Mouse (Mus musculus) natural killer cell, adult 2 months (primary cell): ENCODE results near the gene Atp6v1f.

Source experiments
- DNase-seq, 2 experiments: peaks; one replicate each; pipeline ENCODE4 v3.0.0; 2022; ENCODE audit warnings: low spot score in 2 of 2

Atp6v1f gene

DNA sequence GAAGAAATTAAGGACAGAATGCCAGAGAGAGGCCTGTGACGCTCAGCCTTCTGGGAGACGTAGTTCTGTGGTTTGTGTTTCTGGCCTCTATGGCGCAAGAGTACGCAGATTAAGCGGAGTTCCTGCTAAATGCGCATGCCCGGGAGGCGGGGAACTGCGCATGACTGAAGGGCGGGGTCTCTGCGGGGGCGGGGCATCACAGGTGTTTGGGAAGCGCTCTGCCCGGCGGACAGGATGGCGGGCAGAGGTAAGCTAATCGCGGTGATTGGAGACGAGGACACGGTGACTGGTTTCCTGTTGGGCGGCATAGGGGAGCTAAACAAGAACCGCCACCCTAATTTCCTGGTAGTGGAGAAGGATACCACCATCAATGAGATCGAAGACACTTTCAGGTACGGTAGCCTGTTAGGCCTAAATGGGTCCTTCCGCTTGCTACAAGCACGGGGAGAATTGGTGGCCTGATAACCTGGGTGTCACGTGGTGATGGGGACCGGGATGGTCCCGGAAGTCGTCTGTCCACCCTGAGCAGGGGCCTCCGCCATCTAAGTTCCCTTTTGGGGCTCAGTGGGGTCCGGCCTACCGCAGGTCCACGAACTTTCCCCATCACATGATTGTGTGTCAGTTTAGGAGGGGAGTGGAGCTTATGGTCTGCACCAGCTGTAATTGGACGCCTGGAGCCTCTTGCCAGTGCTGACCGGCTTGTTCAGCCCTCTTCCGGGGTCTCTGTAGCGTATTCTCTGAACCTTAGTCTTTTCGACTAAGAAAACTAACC is at the start of gene Atp6v1f:
Gene Atp6v1f, plus strand, starts transcription at position 136 of the 772 bp plus-strand sequence.
- DNase-seq: peak; percentile 90 to 93

DNA sequence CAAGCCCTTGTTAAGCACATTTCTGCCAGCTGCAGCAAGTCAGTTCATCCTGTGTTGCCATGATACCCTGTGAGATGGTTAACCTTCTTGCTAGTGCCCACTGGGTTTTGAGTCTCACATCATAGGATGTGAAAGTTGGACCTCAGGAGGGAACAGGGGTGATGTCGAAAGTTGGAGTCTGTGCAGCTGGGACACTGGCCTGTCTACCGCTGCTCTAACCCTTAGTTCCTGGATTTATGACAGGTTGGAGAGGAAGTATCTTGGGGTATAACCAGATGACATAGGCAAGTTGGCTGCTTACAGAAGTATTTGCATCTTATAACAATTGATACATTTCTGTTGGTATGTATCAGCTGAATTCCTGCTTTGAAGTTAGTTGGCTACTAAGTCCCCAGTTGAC is 46.9 kb upstream of the Atp6v1f start:
- no peak for DNase-seq

DNA sequence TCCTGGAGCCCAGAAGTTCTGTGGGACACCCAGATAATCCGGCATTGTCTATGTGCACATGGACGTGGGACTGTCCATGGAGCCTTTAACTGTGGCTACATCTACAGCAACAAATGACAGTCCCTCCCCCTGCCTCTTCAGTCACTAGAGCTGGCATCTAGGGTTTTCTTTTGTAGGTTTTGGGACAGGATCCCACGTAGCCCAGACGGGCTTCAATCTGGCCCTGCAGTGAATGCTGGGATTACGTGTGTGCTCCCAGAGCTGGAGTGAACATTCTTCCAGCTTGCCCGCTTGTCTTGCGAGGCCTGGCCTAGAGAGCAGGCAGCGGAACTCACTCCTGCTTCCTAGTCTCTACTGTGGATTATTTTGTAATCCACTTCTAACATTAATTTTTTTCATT is 42.4 kb upstream of the Atp6v1f start:
- no peak for DNase-seq

DNA sequence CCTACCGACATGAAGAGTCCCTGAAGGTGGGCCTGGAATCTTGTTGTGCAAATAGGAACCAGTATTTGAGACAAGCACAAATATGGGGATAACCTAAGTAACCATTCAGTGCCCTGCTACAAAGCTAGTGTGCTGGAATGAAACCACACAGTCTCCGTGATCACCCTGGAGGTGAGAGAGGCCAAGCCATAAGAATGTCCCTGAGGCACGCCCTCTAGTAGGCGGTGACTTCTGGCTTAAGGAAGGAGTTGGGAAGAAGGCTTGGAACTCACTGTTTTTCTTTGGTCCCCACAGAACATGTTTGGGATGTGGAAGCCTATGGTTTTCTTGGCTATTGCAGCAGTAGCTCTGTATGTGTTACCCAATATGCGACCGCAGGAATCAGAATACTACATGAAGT is 41.2 kb upstream of the Atp6v1f start:
- DNase-seq: no peak

DNA sequence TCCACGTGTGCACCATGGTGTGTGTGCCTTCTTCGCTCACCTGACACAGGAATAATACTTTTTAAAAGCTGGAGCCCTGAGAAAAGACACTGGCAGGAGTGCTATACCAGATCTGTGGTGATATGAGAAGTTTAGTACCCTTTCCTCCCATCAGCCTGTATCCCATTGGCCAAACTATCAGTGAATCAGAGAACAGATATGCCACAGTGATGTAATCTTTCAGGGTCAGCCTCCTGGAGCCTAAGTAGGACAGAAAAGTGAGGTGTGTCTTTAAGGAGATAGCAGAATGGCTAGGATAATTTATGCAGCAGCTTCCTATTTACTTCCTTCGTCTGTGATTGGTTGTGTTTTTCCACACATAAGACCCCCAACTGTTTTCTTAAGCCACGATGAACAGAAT is 39.3 kb upstream of the Atp6v1f start:
- DNase-seq: no peak

DNA sequence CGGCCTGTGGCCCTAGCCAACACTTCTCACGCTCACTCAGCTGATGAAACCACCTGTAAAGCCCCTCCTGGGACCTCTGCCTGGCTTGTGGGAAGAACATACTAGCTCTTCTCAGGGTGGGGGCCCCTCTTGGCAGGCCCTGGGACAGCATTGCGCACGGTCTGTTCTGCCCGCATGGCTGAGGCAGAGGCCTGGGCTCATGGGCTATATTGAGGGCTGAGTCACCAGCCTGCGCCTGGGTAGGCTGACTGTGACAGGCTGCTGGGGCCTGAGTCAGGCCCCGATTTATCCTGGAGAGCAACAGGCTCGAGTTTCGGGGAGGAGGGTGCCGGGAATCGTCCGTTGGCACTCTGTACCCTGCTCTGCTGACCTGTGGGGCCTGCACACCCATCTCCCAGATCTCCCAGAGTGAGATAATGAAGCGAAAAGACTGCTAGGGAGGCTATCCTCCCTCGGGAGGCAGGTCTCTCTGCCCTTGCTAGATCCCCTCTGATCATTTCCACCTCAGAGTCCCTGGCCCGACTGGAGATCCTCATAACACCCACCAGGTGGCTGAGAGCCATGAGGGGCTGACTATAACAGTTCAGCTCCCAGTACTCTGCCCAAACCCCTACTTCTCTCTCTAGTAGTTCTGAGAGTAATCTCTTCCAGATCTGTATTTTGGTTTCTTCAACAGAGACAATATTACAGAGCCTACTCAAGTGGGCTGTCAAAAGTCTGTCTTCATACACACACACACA is 36.7 kb upstream of the Atp6v1f start:
- DNase-seq: no peak

DNA sequence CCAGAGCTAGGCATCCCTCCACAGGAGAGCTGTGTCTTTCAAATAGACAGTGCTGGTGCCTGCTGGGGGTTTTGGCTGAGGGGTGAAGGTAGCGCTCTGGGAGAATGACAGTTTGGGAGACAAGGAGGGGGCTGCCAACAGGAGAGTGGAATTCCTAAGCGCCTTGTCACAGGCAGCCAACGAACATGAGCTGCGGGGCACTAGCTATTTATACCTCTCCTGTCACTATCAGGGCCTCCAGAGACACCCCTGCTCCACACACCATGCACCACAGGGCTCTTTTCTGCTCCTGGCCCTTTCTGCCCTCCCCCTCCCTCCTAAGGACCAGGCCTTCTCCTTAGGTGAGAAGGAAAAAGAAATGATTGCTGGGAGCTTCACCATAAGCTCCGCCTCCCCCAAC is 36.0 kb upstream of the Atp6v1f start:
- no peak for DNase-seq

DNA sequence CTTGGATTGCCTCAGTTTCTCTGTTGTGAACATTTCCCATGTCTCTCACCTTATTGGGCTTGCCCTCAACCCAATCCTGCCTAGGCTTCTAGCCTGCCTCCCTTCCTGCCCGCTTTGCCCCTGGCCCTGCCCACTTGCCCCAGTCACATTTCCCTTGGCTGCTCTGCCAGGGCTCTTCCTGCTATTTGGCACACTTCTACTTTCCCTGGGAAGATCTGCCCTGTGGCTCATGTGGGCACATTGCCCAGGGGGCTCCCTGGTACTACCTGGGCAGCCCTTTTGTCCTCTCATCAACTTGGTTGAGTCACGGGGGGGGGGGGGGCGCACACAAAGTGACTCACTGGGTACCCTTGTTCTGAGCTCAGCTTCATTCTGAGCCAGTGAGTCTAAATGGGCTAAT is 35.4 kb upstream of the Atp6v1f start:
- no peak for DNase-seq

DNA sequence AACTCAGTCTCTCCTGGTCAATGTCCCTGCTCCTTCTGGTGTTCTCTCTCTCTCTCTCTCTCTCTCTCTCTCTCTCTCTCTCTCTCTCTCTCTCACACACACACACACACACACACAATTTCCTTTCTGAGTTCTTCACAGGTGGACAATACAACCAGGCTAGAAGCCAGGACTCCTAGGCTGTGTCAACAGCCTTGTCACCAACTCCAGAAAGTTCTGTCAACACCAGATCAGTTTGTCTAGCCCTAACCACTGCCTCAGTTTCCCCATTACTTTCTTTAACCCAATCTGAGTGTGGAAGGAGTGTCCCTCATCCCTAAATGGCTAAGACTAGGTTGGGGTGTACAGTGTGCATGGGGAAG is 34.9 kb upstream of the Atp6v1f start:
- no peak for DNase-seq

DNA sequence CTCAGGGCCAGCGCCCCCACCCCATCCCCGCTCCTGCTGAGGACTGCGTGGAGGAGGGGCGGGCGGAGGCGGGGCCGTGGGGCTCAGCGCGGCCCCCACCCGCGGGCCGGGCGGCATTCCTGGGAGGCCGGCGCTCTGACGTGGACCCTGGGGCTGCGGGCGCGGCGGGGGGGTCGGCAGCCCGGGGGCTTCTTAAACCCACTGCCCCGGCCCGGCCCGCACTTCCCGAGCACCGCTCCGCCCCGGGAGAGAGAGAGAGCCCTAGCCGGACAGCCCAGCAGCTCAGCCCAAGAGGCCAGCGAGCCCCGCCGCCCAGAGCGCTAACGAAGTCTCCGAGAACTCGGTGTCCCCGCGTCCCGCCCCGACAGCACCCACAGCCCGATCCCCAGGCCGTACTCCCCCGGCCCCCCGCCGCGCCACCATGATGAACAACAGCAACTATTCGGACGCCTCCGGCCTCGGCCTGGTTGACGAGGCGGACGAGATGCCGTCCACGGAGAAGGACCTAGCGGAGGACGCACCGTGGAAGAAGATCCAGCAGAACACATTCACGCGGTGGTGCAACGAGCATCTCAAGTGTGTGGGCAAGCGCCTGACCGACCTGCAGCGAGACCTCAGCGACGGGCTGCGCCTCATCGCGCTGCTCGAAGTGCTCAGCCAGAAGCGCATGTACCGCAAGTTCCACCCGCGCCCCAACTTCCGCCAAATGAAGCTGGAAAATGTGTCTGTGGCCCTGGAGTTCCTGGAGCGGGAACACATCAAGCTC is 34.3 kb upstream of the Atp6v1f start, which contains the start of gene Flnc:
Gene Flnc, plus strand, starts transcription at position 219 of the 766 bp plus-strand sequence.
- DNase-seq: peak; percentile 4 to 7

DNA sequence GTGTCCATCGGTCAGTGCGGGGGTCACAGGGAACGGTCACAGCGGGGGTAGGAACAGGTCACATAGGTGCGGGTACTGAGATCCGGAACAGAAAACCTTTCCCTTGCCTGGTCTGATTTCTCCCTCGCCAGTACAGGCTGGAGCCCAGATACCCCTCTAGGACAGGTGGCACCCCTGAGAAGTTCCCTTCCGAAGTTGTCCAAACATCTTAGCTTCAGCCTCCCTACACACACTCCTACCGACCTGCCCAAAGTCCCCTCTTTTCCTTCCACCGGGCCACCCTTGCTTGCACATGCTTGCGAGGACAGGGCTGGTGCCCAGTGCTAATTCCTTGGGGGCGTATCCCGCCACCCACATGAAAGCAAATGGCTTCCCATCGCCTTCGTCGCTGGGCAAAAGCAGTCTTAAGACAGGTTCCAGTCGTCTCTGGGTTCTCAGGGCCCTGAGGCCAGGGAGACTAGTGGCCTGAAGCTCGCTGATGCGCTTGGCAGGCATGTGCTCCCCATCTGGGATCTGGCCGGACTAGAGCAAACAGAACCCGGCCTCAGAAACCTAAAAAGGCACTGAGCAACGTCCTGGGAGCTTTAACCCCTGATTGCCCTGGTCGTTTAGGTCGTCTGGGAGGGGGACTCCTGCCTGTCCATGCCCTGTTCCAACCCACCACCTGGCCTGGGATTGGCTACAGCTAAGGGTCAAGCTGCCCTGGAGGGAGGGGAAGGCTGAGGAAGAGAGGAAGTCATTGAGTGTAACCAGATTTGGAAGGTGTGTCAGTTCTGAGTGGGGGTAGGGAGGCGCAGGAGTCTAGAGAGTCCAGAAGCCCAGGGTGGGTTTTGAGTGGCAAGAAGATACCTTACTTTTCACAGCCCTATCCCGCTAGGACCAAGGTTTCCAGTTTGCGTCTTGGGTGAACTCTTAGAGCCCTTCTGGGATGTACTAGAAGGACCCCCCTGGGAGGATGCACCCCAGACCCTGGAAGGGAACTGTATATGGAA is 33.4 kb upstream of the Atp6v1f start:
- DNase-seq: no peak

DNA sequence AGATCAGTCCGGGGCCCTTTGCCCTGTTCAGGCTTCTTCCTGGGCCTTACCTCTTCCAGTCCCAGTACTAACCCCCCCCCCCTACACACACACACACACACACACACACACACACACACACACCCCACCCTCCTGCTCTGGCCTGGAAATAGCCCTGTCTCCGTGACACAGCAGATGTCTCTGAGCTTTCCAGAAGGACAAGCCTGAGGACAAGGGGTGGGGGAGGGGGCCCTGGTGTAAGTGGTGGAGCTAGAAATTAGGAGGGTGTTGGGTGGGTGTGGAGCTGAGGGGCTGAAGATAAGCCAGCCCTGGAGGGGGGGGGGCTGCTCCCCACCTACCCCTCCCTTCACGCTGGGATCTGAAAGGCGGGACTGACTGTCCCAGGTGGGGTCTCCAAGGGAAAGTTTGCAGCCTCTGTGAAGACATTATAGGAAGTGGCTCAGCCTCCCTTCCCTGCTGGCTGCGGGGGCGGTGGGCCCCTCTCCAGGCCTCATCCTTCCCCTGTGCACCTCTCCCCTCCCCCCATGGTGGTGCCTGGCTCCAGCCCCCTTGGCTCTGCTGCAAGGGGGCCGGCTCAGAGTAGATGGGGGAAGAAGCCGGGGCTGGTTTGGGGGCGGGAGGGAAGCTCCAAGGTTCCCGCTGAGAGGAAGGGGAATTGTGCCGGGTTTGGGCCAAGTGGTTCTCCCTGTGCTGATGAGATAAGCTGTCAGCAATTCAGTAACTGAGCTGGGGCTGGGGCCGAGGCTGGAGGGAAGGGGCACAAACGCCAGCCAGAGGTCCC is 32.4 kb upstream of the Atp6v1f start:
- no peak for DNase-seq

DNA sequence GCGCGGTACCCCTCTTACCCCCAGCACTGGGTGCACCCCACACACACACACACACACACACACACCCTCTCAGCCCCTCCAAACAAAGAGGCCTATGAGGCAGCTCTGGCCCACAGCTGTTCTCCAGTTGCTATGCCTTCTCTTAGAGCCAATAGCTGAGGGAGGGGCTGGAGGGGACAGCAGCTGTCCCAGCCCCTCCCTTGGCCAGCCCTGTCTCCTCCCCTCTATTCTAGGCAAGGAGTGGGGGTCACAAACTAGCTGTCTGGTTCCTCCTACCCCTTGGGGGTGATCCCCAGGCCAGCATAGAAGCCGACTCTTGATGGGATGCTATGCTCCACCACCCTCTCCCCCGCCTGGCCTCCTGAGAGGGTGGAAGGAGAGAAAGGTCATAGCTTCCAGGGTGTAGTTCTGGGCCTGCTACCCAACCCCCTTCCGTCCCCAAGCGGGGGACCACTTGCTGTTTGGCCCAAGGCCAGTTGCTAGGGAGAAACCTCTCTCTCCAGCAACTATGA is 31.5 kb upstream of the Atp6v1f start:
- DNase-seq: no peak

DNA sequence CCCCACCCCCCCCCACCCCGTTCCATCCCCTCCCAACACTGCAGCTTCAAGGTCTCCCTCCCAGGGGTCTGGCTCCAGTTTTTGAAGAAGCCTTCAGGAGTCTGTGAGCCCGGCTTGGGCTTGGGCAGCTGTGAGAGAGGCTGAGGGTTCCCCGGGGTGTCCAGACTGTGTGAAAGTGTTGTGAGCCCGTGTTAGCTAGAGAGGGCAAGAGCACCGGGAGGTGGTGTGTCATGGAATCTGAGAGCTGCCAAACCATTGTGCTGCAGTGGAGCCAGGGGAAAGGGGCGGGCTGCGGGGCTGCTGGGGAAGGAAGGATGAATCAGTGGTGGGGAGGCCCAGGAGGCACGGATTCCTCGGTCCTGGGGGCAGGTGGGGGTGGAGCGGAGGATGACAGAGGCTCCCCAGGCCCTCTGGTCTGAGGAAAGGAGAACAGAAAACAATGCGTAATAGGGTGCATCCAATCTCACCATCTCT is 31.0 kb upstream of the Atp6v1f start:
- no peak for DNase-seq

DNA sequence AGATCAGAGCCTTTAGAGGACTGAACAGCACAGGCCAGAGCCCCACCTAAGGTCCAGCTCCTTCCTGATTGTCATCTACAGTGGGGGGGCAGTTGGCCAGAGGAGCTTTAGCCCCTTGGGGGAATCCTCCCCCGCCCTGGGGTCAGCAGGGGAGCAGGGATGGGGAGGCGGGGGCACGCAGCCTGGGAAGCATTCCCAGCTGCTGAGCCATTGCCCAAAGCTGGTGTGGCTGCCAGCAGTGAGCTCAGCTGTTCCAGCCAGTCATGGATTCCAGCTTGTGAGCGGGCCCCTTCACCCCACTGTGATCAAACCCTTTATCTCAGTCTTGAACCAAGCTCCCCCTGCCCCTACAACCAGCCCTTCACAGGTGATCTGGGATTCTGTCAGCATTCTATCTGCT is 28.3 kb upstream of the Atp6v1f start:
- DNase-seq: no peak

DNA sequence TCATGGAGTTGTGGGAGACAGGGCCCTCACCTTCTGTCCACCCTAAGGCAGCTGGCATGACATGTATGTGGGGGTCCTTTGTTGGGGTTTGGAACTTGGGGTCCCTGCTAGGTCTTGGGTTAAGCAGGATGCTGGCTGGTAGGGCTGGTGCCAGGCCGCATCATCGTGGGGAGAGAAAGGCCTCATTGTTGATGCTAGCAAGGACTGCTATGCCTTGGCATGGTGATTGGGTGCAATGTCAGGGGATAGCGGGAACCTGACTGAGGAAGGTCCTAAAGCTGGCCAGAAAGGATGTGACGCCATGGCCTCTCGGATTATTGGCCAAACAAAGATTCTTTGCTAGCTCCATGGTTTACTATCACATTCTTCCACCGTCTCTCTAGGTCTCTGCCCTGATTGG is 27.7 kb upstream of the Atp6v1f start:
- no peak for DNase-seq

DNA sequence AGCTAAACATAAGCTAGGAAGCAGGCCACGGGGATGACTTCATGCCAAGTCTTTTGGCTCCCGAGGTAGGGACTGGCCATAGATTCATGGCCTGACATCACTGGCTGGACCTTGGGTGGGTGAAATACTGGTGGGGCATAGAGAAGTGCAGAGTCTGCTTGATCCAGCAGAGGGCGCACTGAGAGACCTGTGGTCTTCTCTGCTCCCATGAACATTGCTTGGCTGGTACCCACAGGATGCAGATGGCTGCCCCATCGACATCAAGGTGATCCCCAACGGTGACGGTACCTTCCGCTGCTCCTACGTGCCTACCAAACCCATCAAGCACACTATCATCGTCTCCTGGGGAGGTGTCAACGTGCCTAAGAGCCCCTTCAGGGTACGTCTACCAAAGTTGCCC is 22.7 kb upstream of the Atp6v1f start:
- DNase-seq: peak; percentile 12 to 48

DNA sequence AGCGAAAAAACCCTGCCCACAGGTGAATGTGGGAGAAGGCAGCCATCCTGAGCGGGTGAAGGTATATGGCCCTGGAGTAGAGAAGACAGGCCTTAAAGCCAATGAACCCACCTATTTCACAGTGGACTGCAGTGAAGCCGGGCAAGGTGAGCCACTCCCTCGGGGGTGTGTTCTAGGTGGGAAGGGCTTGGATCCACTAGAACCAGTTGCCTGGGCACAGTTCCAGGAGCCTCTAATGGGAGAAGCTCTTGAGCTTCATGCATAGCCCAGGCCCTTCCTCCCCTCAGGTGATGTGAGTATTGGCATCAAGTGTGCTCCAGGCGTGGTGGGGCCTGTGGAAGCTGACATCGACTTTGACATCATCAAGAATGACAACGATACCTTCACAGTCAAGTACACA is 22.2 kb upstream of the Atp6v1f start:
- no peak for DNase-seq

DNA sequence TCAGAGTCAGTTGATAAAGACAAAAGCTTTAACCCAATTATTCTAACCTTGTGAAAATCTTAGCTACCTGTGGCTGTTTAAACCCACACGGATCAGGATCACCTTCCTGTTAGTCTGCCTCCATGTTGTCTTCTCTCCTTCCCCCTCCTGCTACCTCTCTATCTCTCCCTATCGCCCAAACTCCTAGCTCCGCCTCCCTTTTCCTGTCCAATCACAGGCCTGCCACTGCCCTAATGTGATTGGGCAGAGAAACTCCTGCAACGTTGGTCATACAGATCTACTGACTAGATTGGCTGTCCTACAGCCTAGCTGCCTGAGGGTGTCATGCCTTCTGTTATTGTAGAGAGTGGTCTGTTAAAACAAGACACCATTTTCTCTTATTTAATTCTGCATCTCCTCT is 17.7 kb upstream of the Atp6v1f start:
- DNase-seq: no peak

DNA sequence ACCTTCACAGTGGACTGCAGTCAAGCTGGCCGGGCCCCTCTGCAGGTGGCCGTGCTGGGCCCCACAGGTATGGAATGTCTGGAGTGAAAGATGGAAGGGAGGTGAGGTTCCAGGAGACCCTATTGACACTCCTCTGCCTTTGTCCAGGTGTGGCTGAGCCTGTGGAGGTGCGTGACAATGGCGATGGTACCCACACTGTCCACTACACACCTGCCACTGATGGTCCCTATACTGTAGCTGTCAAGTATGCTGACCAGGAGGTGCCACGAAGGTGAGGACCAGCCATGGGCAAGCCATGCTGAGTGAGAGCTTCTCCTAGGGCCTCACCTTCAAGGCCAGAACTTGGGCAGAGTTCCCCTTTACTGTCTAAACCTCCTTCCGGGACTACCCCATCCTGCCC is 16.9 kb upstream of the Atp6v1f start:
- DNase-seq: no peak
